Mouse (Mus musculus) hindbrain, embryonic 13.5 days (tissue): ENCODE measurements around the gene Galr2. TPM values are rescaled to one million over a fixed set of nuclear protein-coding genes. Genes with fewer than 3 reads are reported as not detected.

Experiments
- ATAC-seq: fragments of 200-750 bp; cut with Nextera tagmentation; 2 replicates; pipeline ENCODE4 v1.8.0; 2017; ENCODE audit warnings: moderate TSS enrichment; ENCODE audit not compliant: low FRiP score
- H3K27ac ChIP-seq: fragments of 300-500 bp; sonication (generic); 2 replicates; pipeline ENCODE4 v1.5.1; 2015; ENCODE audit warnings: inconsistent platforms, mild to moderate bottlenecking, moderate library complexity
- H3K27me3 ChIP-seq: fragments of 300-500 bp; sonication (generic); 2 replicates; pipeline ENCODE4 v1.6.1; 2015; ENCODE audit warnings: mild to moderate bottlenecking, inconsistent platforms
- H3K36me3 ChIP-seq: fragments of 300-500 bp; sonication (generic); 2 replicates; pipeline ENCODE4 v1.6.1; 2015; ENCODE audit warnings: mild to moderate bottlenecking, inconsistent platforms
- H3K4me1 ChIP-seq: fragments of 300-500 bp; sonication (generic); replicated peaks from 2 replicates; pipeline ENCODE4 v1.6.1; 2015; ENCODE audit warnings: inconsistent platforms
- H3K4me2 ChIP-seq: fragments of 300-500 bp; sonication (generic); 2 replicates; pipeline ENCODE4 v1.6.1; 2015; ENCODE audit warnings: inconsistent platforms, mild to moderate bottlenecking, moderate library complexity
- H3K4me3 ChIP-seq: fragments of 300-500 bp; sonication (generic); 2 replicates; pipeline ENCODE4 v1.5.1; 2015; ENCODE audit warnings: mild to moderate bottlenecking, inconsistent platforms
- H3K9ac ChIP-seq: fragments of 300-500 bp; sonication (generic); 2 replicates; pipeline ENCODE4 v1.6.1; 2015; ENCODE audit warnings: mild to moderate bottlenecking, inconsistent platforms
- H3K9me3 ChIP-seq: fragments of 300-500 bp; sonication (generic); 2 replicates; pipeline ENCODE4 v1.6.1; 2016; ENCODE audit warnings: inconsistent platforms
- WGBS: fragments of 180-500 bp; shearing (Covaris S2); methylation state at CpG from one replicate; pipeline ENCODE4 v1.1.7; 2015; 5-methylcytosine and 5-hydroxymethylcytosine counted together
- polyA plus RNA-seq: library from polyadenylated mRNA; unstranded; fragments of >200 nt; fragmentation: Nextera tagmentation; extraction: Ambion mirVana; gene quantifications from 2 replicates; pipeline ENCODE4 v1.2.1, GENCODE M21; 2015

Gene Galr2
- polyA plus RNA-seq, result 0.27 and 0.56 TPM in 2 replicates

GRCm38 (mm10) chr11:116280751-116281663 is at the start of gene Galr2:
Galr2 (plus strand) TSS chr11:116280939.
- H3K27me3 ChIP-seq, result peaks cover 65% of the 10 kb centered on the region
- H3K4me3 ChIP-seq, result peak within 1 kb of the TSS; percentile 36
- peak; percentile 44; the same call in 1 of the 2 replicates for ATAC-seq
- no peaks in the 10 kb centered on the region for H3K9me3 ChIP-seq
- no peaks in the 10 kb centered on the region for H3K36me3 ChIP-seq
- peak within 1 kb of the TSS; percentile 60 for H3K9ac ChIP-seq
- WGBS, result 7% methylated on average over 48 of the region's 48 CpGs
- H3K4me2 ChIP-seq, result peak within 1 kb of the TSS; percentile 55
- H3K27ac ChIP-seq, result no peak within 1 kb of the TSS
- peaks cover 29% of the 10 kb centered on the region for H3K4me1 ChIP-seq

GRCm38 (mm10) chr11:116232427-116232826 is 48.3 kb upstream of the Galr2 start:
- Histone ChIP-seq H3K9me3 (no peaks in the 10 kb centered on the region), H3K27ac (no peak overlapping the region), H3K36me3 (no peaks in the 10 kb centered on the region), H3K9ac (peak overlapping the region; percentile 36; the same call in 1 of the 2 replicates), H3K27me3 (peaks cover 44% of the 10 kb centered on the region), H3K4me2 (peak overlapping the region; percentile 17; the same call in 1 of the 2 replicates), H3K4me3 (no peak overlapping the region), H3K4me1 (0 out of 2 replicates have a peak, but pooled peaks cover 5% of the 10 kb centered on the region)
- no peak for ATAC-seq
- whole genome bisulfite sequencing, result 26% methylated on average over 17 of the region's 17 CpGs

- H3K4me2 ChIP-seq, result no peak overlapping the region
- H3K36me3 ChIP-seq, result no peaks in the 10 kb centered on the region
- ATAC-seq, result no peak
- H3K27ac ChIP-seq, result no peak overlapping the region
- H3K4me1 ChIP-seq, result peaks cover 18% of the 10 kb centered on the region
- no peak overlapping the region for H3K4me3 ChIP-seq
- no peaks in the 10 kb centered on the region for H3K9me3 ChIP-seq
- peaks cover 54% of the 10 kb centered on the region for H3K27me3 ChIP-seq
- H3K9ac ChIP-seq, result no peak overlapping the region
- WGBS, result 83% methylated on average over 8 of the region's 8 CpGs
Measured at GRCm38 (mm10) chr11:116234901-116235300, 45.8 kb upstream of the Galr2 start.

GRCm38 (mm10) chr11:116237742-116238395 is 42.9 kb upstream of the Galr2 start, which contains the start of gene Evpl:
Evpl (minus strand) TSS chr11:116238077.
- H3K9ac ChIP-seq, result 0 out of 2 replicates have a peak within 1 kb of the TSS, but pooled peaks have one; percentile 24
- 14% methylated on average over 27 of the region's 31 CpGs for WGBS
- H3K27ac ChIP-seq, result no peak within 1 kb of the TSS
- ATAC-seq, result no peak
- H3K9me3 ChIP-seq, result no peaks in the 10 kb centered on the region
- H3K4me3 ChIP-seq, result no peak within 1 kb of the TSS
- peaks cover 23% of the 10 kb centered on the region for H3K4me1 ChIP-seq
- H3K36me3 ChIP-seq, result peaks cover 6% of the 10 kb centered on the region; the same call in 1 of the 2 replicates
- H3K4me2 ChIP-seq, result peak within 1 kb of the TSS; percentile 3; the same call in 1 of the 2 replicates
- H3K27me3 ChIP-seq, result peaks cover 47% of the 10 kb centered on the region

GRCm38 (mm10) chr11:116239797-116240196 is 40.9 kb upstream of the Galr2 start:
- H3K36me3 ChIP-seq, result peaks cover 25% of the 10 kb centered on the region
- ATAC-seq, result no peak
- peak overlapping the region; percentile 19; the same call in 1 of the 2 replicates for H3K27ac ChIP-seq
- 26% methylated on average over 7 of the region's 7 CpGs for WGBS
- peak overlapping the region; percentile 53; the same call in 1 of the 2 replicates for H3K9ac ChIP-seq
- H3K4me3 ChIP-seq, result no peak overlapping the region
- H3K4me2 ChIP-seq, result no peak overlapping the region
- H3K9me3 ChIP-seq, result no peaks in the 10 kb centered on the region
- H3K4me1 ChIP-seq, result peaks cover 23% of the 10 kb centered on the region
- H3K27me3 ChIP-seq, result peaks cover 32% of the 10 kb centered on the region

GRCm38 (mm10) chr11:116241744-116242235 is 38.9 kb upstream of the Galr2 start:
- WGBS, result 39% methylated on average over 12 of the region's 12 CpGs
- peaks cover 23% of the 10 kb centered on the region for H3K4me1 ChIP-seq
- ATAC-seq, result no peak
- no peak overlapping the region for H3K27ac ChIP-seq
- peaks cover 45% of the 10 kb centered on the region for H3K36me3 ChIP-seq
- no peak overlapping the region for H3K4me2 ChIP-seq
- 0 out of 2 replicates have a peak overlapping the region, but pooled peaks have one; percentile 2 for H3K9ac ChIP-seq
- H3K4me3 ChIP-seq, result no peak overlapping the region
- H3K9me3 ChIP-seq, result no peaks in the 10 kb centered on the region
- peaks cover 21% of the 10 kb centered on the region for H3K27me3 ChIP-seq

- Histone ChIP-seq H3K36me3 (peaks cover 73% of the 10 kb centered on the region), H3K27me3 (no peaks in the 10 kb centered on the region), H3K9me3 (no peaks in the 10 kb centered on the region), H3K9ac (no peak overlapping the region), H3K4me1 (peaks cover 13% of the 10 kb centered on the region), H3K4me3 (no peak overlapping the region), H3K4me2 (no peak overlapping the region), H3K27ac (no peak overlapping the region)
- no peak for ATAC-seq
- WGBS, result 90% methylated on average over 8 of the region's 8 CpGs
Measured at GRCm38 (mm10) chr11:116244580-116244979, 36.2 kb upstream of the Galr2 start.

- WGBS, result 83% methylated on average over 6 of the region's 6 CpGs
- no peak overlapping the region for H3K9ac ChIP-seq
- no peak for ATAC-seq
Measured at GRCm38 (mm10) chr11:116245616-116246015, 35.1 kb upstream of the Galr2 start.

GRCm38 (mm10) chr11:116247502-116248222 is 33.1 kb upstream of the Galr2 start:
- Histone ChIP-seq H3K4me2 (no peak overlapping the region), H3K9ac (no peak overlapping the region), H3K36me3 (peaks cover 100% of the 10 kb centered on the region), H3K9me3 (no peaks in the 10 kb centered on the region), H3K27ac (no peak overlapping the region), H3K4me1 (no peaks in the 10 kb centered on the region), H3K4me3 (no peak overlapping the region), H3K27me3 (no peaks in the 10 kb centered on the region)
- no peak for ATAC-seq
- 86% methylated on average over 14 of the region's 14 CpGs for WGBS

More at GRCm38 (mm10) chr11:116245616-116246015, 35.1 kb upstream of the Galr2 start:
- Histone ChIP-seq H3K4me3 (no peak overlapping the region), H3K27me3 (no peaks in the 10 kb centered on the region), H3K27ac (no peak overlapping the region), H3K4me1 (peaks cover 9% of the 10 kb centered on the region), H3K36me3 (peaks cover 83% of the 10 kb centered on the region), H3K4me2 (no peak overlapping the region), H3K9me3 (no peaks in the 10 kb centered on the region)

GRCm38 (mm10) chr11:116250898-116251297 is 29.8 kb upstream of the Galr2 start:
- Histone ChIP-seq H3K4me2 (no peak overlapping the region), H3K36me3 (peaks cover 99% of the 10 kb centered on the region), H3K27me3 (no peaks in the 10 kb centered on the region), H3K27ac (no peak overlapping the region), H3K9ac (no peak overlapping the region), H3K4me3 (no peak overlapping the region), H3K9me3 (no peaks in the 10 kb centered on the region), H3K4me1 (no peaks in the 10 kb centered on the region)
- no peak for ATAC-seq
- WGBS, result 96% methylated on average over 8 of the region's 8 CpGs

- Histone ChIP-seq H3K36me3 (peaks cover 95% of the 10 kb centered on the region), H3K27ac (no peak overlapping the region), H3K4me2 (no peak overlapping the region), H3K4me3 (no peak overlapping the region), H3K27me3 (no peaks in the 10 kb centered on the region), H3K4me1 (no peaks in the 10 kb centered on the region), H3K9me3 (no peaks in the 10 kb centered on the region), H3K9ac (no peak overlapping the region)
- ATAC-seq, result no peak
- 89% methylated on average over 3 of the region's 3 CpGs for WGBS
Measured at GRCm38 (mm10) chr11:116253076-116253600, 27.6 kb upstream of the Galr2 start.
